Mouse (Mus musculus) heart, adult 10 weeks (tissue): ENCODE results near the gene Olfr1496. TPM values are rescaled to one million over a fixed set of nuclear protein-coding genes. Genes with fewer than 3 reads are reported as not detected.

ENCODE experiments used
- polyA plus RNA-seq: library from polyadenylated mRNA; stranded (reverse); fragments of 350-450 nt; fragmentation: Illumina TruSeq; extraction: RNeasy Lipid Tissue Mini Kit (QIAGEN cat#74804); gene quantifications from one replicate; pipeline ENCODE4 v1.2.3, GENCODE M21; 2014; ENCODE audit warnings: low read depth, low replicate concordance

The Olfr1496 gene
- not detected for polyA plus RNA-seq

DNA sequence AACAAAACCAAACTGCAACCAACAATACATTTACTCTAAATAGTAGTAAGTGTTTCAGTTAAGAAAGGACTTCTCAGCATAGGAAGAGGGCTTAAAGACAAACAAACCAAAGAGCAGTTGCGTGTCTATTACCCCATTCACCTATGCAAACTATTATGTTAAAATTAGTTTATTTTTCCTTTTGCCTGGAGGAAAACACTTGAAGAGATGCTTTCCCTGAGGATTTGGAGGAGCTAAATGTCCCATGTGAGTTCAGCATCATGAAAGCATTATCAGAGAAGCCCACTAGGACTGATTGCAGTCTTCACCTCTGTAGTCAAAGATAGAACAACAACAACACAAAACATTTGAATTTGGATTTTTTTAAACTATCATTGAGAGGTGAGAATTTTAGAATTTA, at the start of gene Olfr1496:
Gene Olfr1496, plus strand, starts transcription at position 301 of the 400 bp plus-strand sequence.

DNA sequence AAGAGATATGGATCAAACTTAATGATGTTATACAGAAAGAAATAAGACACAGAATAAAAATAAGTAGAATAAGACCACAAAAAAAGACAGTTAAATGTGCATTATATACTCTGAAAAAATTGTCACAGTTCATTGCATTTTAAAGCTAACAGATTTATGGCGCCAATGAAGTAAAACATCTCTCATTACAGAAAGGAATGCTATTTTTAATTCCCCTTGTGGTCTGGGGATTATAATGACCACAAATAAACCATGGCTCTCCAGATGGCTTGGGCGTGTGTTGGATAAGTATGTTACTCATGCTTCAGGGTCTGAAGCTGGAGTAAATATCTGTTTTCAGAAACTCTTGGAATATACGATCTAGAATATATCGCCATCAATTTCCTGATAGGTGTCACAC, 38.2 kb upstream of the Olfr1496 start, which contains the start of gene Olfr1494:
Gene Olfr1494, plus strand, starts transcription at position 301 of the 400 bp plus-strand sequence.

DNA sequence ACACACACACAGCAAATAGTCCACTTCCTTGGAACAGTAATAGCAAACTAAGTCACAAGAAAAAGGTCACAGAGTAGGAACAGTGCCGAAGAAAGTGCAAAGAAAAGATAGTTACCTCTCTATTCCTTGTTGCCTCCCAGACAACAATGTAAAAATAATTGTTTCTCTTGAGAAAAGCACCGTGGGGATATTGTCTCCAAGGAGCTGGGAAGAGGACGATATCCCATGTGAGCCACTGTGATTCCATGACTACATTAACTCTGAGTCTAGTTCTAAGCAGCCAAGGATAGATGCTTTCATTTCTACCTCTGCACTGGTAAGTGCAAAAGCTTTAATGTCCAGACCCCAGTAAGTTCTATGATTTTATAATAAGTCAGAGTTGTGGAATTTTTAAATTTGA, 13.4 kb upstream of the Olfr1496 start, which contains the start of gene Olfr1495:
Gene Olfr1495, plus strand, starts transcription at position 301 of the 400 bp plus-strand sequence.

DNA sequence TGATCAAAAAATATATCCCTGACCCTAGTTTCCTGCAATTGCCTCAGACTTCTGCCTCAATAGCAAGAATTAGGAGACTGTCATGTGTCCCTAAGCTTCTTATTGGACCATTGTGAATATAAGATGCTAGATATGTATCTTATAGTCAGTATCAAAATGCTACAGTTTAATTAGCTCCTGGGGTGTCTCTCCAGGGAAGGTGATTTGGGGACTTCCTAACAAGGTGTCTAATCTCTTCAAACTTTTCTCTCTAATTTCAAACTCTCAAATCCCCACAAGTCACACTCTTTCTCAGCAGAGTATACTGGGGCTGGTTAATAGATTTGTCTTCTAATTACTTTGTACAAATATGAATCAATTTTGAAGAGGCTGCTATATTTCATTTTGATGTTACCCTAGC, 20.4 kb downstream of the Olfr1496 start, which contains the start of gene Olfr1497:
Gene Olfr1497, minus strand, starts transcription at position 101 of the 400 bp plus-strand sequence.

DNA sequence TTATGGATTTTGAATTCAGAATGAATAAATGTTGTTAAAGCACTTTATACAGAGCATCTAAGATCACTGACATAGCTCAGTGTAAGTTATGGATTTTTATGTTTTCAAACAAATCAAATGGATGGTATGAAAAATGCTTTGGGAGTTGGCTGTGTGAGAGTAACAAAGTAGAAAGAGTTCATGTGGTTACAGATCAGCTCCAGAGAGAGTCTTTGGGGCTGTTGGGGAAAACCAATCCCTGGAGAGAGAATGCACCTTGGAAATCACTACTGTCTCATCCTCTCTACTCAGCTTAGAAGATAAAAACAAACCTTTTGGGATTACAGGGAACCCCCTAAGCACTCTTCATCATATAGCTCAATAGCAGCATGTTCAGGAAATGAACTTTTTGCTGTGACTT, 41.7 kb downstream of the Olfr1496 start, which contains the start of gene Olfr1499:
Gene Olfr1499, minus strand, starts transcription at position 101 of the 400 bp plus-strand sequence.

DNA sequence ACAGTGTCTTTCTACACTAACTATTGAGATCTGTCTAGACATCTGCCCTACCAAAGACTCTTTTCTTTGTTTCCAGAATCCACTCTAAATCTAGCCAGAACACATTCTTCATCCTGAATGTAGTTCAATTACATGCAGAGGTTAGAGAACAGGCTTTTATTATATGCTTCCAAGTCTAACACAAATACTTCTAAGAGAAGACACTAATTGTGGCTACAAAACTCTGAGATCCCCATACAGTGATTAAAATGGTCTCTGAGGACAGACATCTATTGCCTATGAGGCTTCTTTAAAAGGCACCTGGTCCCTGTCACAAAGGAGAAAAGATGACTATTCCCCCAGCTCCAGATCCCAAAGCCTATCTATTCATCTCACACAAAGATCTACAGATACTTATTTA, 52.7 kb downstream of the Olfr1496 start, which contains the start of gene Olfr1500:
Gene Olfr1500, minus strand, starts transcription at position 101 of the 400 bp plus-strand sequence.

Other genes starting within 250 kb of the Olfr1496 start
- not detected for gene Olfr1480, start 250.0 kb upstream of the Olfr1496 start, polyA plus RNA-seq
- gene Olfr1484, start 194.4 kb upstream of the Olfr1496 start, polyA plus RNA-seq, result not detected
- not detected for gene Olfr1487, start 160.5 kb upstream of the Olfr1496 start, polyA plus RNA-seq
- gene Olfr1489, start 146.3 kb upstream of the Olfr1496 start, polyA plus RNA-seq, result not detected
- not detected for gene Olfr1490, start 126.8 kb upstream of the Olfr1496 start, polyA plus RNA-seq
- not detected for gene Olfr1491, start 80.6 kb upstream of the Olfr1496 start, polyA plus RNA-seq
- not detected for gene Olfr1493-ps1, start 54.6 kb upstream of the Olfr1496 start, polyA plus RNA-seq
- not detected for gene Olfr1494, start 38.1 kb upstream of the Olfr1496 start, polyA plus RNA-seq
- gene Olfr1495, start 13.3 kb upstream of the Olfr1496 start, polyA plus RNA-seq, result not detected
- gene Olfr1497, start 20.3 kb downstream of the Olfr1496 start, polyA plus RNA-seq, result not detected
- not detected for gene Olfr1499, start 41.6 kb downstream of the Olfr1496 start, polyA plus RNA-seq
- gene Olfr1500, start 52.6 kb downstream of the Olfr1496 start, polyA plus RNA-seq, result not detected
- not detected for gene Olfr1501, start 72.8 kb downstream of the Olfr1496 start, polyA plus RNA-seq
- gene Olfr1502, start 83.9 kb downstream of the Olfr1496 start, polyA plus RNA-seq, result not detected
- not detected for gene Olfr1504, start 120.0 kb downstream of the Olfr1496 start, polyA plus RNA-seq
- gene Olfr1505, start 135.7 kb downstream of the Olfr1496 start, polyA plus RNA-seq, result not detected